Mouse (Mus musculus): Measurements from ENCODE around the gene Ttc23.

- TF ChIP-seq HCFC1 (IDR thresholded peaks at IDR 0.05; ENCODE audit: borderline replicate concordance, insufficient read depth, low read length), result no peak
- no peak for TF ChIP-seq MAFK (IDR thresholded peaks at IDR 0.05; ENCODE audit: insufficient read depth, low read depth, low read length)
- TF ChIP-seq ZC3H11A (IDR thresholded peaks at IDR 0.05; ENCODE audit: borderline replicate concordance, low read depth, low read length), result no peak
- no peak for TF ChIP-seq ZNF384 (IDR thresholded peaks at IDR 0.05; ENCODE audit: low read depth, low read length)
- no peak for TF ChIP-seq CHD2 (IDR thresholded peaks at IDR 0.05; ENCODE audit: low read depth, low read length)
These were observed 75.0 kb downstream of the Ttc23 start for GRCm38 (mm10) chr7:67722163-67722562.

Measured in ES-E14 (cell line).